Mouse (Mus musculus) liver, embryonic 11.5 days (tissue): ENCODE data around the gene Rad50. TPM values are rescaled to one million over a fixed set of nuclear protein-coding genes. Genes with fewer than 3 reads are reported as not detected.

Experiments
- ATAC-seq: fragments of 200-750 bp; cut with Nextera tagmentation; replicated peaks from 2 replicates; pipeline ENCODE4 v1.8.0; 2017; ENCODE audit warnings: moderate number of reproducible peaks, mild to moderate bottlenecking, moderate TSS enrichment, moderate library complexity; ENCODE audit not compliant: low FRiP score
- DNase-seq: peaks from one replicate; pipeline ENCODE4 v3.0.0-alpha.2; 2017; ENCODE audit warnings: low spot score
- H3K27ac ChIP-seq: fragments of 300-500 bp; sonication (generic); 2 replicates; pipeline ENCODE4 v1.5.1; 2014; ENCODE audit warnings: mild to moderate bottlenecking, low read depth, low read length, control low read depth
- H3K27me3 ChIP-seq: fragments of 300-500 bp; sonication (generic); replicated peaks from 2 replicates; pipeline ENCODE4 v1.6.1; 2014; ENCODE audit warnings: low read length, mixed read lengths; ENCODE audit not compliant: control insufficient read depth, insufficient read depth
- H3K36me3 ChIP-seq: fragments of 300-500 bp; sonication (generic); 2 replicates; pipeline ENCODE4 v1.6.1; 2014; ENCODE audit warnings: mild to moderate bottlenecking, low read length, moderate library complexity, mixed read lengths; ENCODE audit not compliant: control insufficient read depth, insufficient read depth
- H3K4me1 ChIP-seq: fragments of 300-500 bp; sonication (generic); replicated peaks from 2 replicates; pipeline ENCODE4 v1.6.1; 2014; ENCODE audit warnings: low read length, mixed read lengths; ENCODE audit not compliant: control insufficient read depth, insufficient read depth
- H3K4me2 ChIP-seq: fragments of 300-500 bp; sonication (generic); 2 replicates; pipeline ENCODE4 v1.6.1; 2014; ENCODE audit warnings: mild to moderate bottlenecking, control low read depth, moderate library complexity
- H3K4me3 ChIP-seq: fragments of 300-500 bp; sonication (generic); 2 replicates; pipeline ENCODE4 v1.5.1; 2014; ENCODE audit warnings: low read depth, low read length, control low read depth
- H3K9ac ChIP-seq: fragments of 300-500 bp; sonication (generic); 2 replicates; pipeline ENCODE4 v1.6.1; 2014; ENCODE audit warnings: low read depth, low read length, control low read depth
- H3K9me3 ChIP-seq: fragments of 300-500 bp; sonication (generic); 2 replicates; pipeline ENCODE4 v1.6.1; 2016; ENCODE audit warnings: low read length, inconsistent platforms, mixed read lengths; ENCODE audit not compliant: control insufficient read depth
- WGBS: fragments of 180-500 bp; shearing (Covaris S2); extraction: QIAGEN DNeasy Blood & Tissue Kit; methylation state at CpG from one replicate; pipeline ENCODE4 v1.1.7; 2014; 5-methylcytosine and 5-hydroxymethylcytosine counted together
- polyA plus RNA-seq: library from polyadenylated mRNA; unstranded; fragments of >200 nt; fragmentation: Nextera tagmentation; extraction: Ambion mirVana; gene quantifications from 2 replicates; pipeline ENCODE4 v1.2.1, GENCODE M21; 2014

Rad50 gene
- polyA plus RNA-seq, 1 experiment from 2014 or later: 36.4 TPM

GRCm38 (mm10) chr11:53635590-53636182 is 71.4 kb downstream of the Rad50 start:
- peak overlapping the region; percentile 83 for H3K4me2 ChIP-seq
- peaks cover 14% of the 10 kb centered on the region for H3K4me1 ChIP-seq
- H3K27ac ChIP-seq: no peak overlapping the region
- H3K4me3 ChIP-seq: peak overlapping the region; percentile 36
- WGBS: 25% methylated on average over 9 of the region's 9 CpGs
- no peak for DNase-seq
- 0 out of 2 replicates have a peak, but pooled peaks have one; percentile 5 for ATAC-seq
- peaks cover 28% of the 10 kb centered on the region for H3K27me3 ChIP-seq
- no peaks in the 10 kb centered on the region for H3K9me3 ChIP-seq
- H3K36me3 ChIP-seq: no peaks in the 10 kb centered on the region
- H3K9ac ChIP-seq: no peak overlapping the region

DNA sequence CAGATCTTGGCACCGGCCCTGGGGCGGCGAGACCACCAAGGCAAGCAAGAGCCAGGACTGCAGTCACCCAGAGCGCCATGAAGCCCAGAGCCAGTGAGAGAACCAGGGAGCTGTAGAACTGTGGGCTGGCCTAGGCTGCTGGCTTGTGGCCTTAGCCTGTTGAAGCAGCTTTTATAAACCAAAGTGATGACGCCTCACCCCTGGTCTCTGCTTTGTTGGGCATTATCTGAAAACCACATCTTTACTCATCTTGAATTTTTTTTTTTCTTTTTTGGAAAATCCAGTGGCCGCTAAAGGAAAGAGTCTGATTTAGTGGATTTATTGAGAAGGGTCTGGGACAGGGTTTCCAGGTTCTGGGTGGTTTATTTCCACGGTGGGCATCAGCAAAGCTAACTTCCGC is 72.6 kb downstream of the Rad50 start, which contains the start of gene Il13:
Gene Il13, minus strand, starts transcription at position 147 of the 400 bp plus-strand sequence.
- H3K27ac ChIP-seq: no peak within 1 kb of the TSS
- H3K36me3 ChIP-seq: no peaks in the 10 kb centered on the region
- H3K9me3 ChIP-seq: no peaks in the 10 kb centered on the region
- no peak for ATAC-seq
- 83% methylated on average over 8 of the region's 8 CpGs for WGBS
- H3K4me2 ChIP-seq: no peak within 1 kb of the TSS; the same call in 1 of the 2 replicates
- no peak within 1 kb of the TSS for H3K9ac ChIP-seq
- DNase-seq: no peak
- H3K4me1 ChIP-seq: peaks cover 14% of the 10 kb centered on the region
- no peak within 1 kb of the TSS for H3K4me3 ChIP-seq
- peaks cover 28% of the 10 kb centered on the region for H3K27me3 ChIP-seq

DNA sequence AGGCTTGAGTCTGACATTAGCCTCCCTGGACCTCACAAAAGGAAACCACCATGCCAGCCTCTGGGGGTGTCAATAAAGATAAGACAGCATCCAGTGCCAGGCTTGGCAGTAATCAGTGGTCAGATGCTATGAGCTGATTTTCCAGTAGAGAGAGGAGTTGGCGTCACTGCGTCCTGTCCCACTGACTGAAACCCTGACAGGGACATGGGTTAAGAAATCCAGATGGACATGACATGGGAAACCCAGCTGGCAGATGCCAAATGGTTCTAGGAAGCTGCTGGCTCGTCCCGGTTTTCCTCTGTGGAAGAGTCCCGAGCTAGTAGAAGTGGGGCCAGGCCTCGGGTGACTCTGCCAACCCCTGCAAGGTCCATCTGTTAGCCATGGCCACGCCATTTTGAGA is 73.5 kb downstream of the Rad50 start:
- 85% methylated on average over 7 of the region's 7 CpGs for WGBS
- no peak overlapping the region for H3K27ac ChIP-seq
- H3K4me1 ChIP-seq: peaks cover 14% of the 10 kb centered on the region
- H3K4me2 ChIP-seq: no peak overlapping the region
- peaks cover 28% of the 10 kb centered on the region for H3K27me3 ChIP-seq
- H3K36me3 ChIP-seq: no peaks in the 10 kb centered on the region
- no peaks in the 10 kb centered on the region for H3K9me3 ChIP-seq
- H3K4me3 ChIP-seq: no peak overlapping the region
- no peak for DNase-seq
- ATAC-seq: no peak
- H3K9ac ChIP-seq: no peak overlapping the region

GRCm38 (mm10) chr11:53632122-53632733 is 74.9 kb downstream of the Rad50 start:
- H3K27me3 ChIP-seq: peaks cover 21% of the 10 kb centered on the region
- no peaks in the 10 kb centered on the region for H3K36me3 ChIP-seq
- H3K9me3 ChIP-seq: no peaks in the 10 kb centered on the region
- peaks cover 20% of the 10 kb centered on the region for H3K4me1 ChIP-seq
- H3K4me3 ChIP-seq: no peak overlapping the region
- no peak for ATAC-seq
- H3K27ac ChIP-seq: no peak overlapping the region
- no peak overlapping the region for H3K4me2 ChIP-seq
- WGBS: 75% methylated on average over 14 of the region's 14 CpGs
- no peak for DNase-seq
- no peak overlapping the region for H3K9ac ChIP-seq

GRCm38 (mm10) chr11:53627859-53628258 is 79.3 kb downstream of the Rad50 start:
- Histone ChIP-seq H3K27ac (peak overlapping the region; percentile 14; the same call in 1 of the 2 replicates), H3K4me3 (no peak overlapping the region), H3K9me3 (0 out of 2 replicates have a peak, but pooled peaks cover 2% of the 10 kb centered on the region), H3K9ac (peak overlapping the region; percentile 25; the same call in 1 of the 2 replicates), H3K4me1 (peaks cover 25% of the 10 kb centered on the region), H3K27me3 (no peaks in the 10 kb centered on the region), H3K4me2 (no peak overlapping the region), H3K36me3 (no peaks in the 10 kb centered on the region)
- DNase-seq (no peak), ATAC-seq (peak; percentile 79)
- WGBS: 4% methylated on average over 1 of the region's 1 CpGs

DNA sequence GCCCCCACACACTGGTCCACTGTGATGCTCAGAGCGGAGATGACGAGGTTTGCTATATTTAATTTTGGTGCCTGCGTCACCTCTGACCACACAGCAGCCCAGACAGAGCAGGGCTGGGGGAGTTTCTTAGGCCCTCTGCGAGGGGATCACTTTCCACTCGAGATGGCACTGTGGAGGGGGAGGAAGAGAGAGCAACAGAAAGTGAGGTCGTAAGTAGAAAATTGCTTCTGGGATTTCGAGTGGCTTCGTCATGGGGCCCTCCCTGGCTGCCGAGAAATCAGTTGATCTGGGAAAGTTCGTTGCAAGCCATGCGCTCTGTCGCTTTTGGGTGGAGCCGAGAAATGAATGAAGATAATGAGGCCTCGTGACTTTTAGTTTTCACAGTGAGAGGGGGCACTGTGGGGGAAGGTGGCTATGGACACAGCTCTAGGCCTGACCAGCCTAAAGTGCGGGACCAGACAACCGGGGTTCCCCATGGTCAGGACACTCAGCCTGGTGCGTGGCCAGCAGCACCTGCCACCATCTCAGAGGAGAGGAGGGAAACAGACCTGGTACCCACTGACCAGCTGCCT is 80.2 kb downstream of the Rad50 start:
- 0 out of 2 replicates have a peak overlapping the region, but pooled peaks have one; percentile 2 for H3K4me2 ChIP-seq

DNA sequence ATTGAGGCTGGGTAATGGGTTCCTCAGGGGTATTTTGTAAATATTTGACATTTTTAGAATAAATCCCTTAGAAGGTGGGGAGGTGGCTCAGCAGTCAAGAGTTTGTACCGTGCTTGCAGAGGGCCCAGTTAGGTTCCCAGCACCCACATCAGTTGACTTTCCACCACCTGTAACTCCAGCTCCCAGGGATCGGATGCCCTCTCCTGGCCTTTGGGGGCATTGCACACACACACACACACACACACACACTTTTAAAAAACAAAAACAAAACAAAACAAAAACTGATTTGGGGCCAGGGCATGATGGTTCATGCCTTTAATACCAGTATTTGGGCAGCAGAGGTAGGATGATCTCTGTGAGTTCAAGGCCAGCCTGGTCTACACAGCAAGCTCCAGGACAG is 83.0 kb downstream of the Rad50 start:
- ATAC-seq (no peak), DNase-seq (no peak)
- Histone ChIP-seq H3K27me3 (no peaks in the 10 kb centered on the region), H3K4me2 (no peak overlapping the region), H3K4me1 (peaks cover 40% of the 10 kb centered on the region), H3K9me3 (0 out of 2 replicates have a peak, but pooled peaks cover 2% of the 10 kb centered on the region), H3K4me3 (no peak overlapping the region), H3K27ac (no peak overlapping the region), H3K36me3 (no peaks in the 10 kb centered on the region), H3K9ac (no peak overlapping the region)
- 89% methylated on average over 2 of the region's 2 CpGs for WGBS

More for the DNA sequence above, 80.2 kb downstream of the Rad50 start:
- no peak for DNase-seq
- peaks cover 30% of the 10 kb centered on the region for H3K4me1 ChIP-seq
- H3K27ac ChIP-seq: peak overlapping the region; percentile 16
- 48% methylated on average over 17 of the region's 17 CpGs for WGBS
- 0 out of 2 replicates have a peak, but pooled peaks cover 2% of the 10 kb centered on the region for H3K9me3 ChIP-seq
- ATAC-seq: peak; percentile 56
- H3K36me3 ChIP-seq: no peaks in the 10 kb centered on the region
- H3K4me3 ChIP-seq: no peak overlapping the region
- peak overlapping the region; percentile 31 for H3K9ac ChIP-seq
- H3K27me3 ChIP-seq: no peaks in the 10 kb centered on the region

DNA sequence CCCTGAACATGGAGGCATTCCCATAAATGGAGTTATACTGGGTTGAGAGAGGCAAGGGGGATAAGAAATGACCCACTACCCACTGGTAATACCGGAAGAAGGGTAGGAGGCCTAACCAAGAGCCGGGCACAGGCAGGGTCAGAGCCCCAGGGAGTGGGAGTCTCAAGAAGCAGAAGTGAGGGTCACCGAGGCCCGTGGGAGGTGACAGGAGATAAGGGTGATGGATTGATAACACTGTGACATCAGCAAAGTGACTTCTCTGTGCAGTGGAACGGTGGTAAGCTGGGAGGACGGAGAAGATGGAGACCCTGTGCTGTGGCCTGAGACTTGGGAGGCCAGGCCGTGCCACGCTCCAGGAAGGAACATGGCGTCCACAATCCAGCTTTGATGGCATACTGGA is 83.5 kb downstream of the Rad50 start:
- 0 out of 2 replicates have a peak, but pooled peaks cover 2% of the 10 kb centered on the region for H3K9me3 ChIP-seq

More for the DNA sequence above, 83.5 kb downstream of the Rad50 start:
- Histone ChIP-seq H3K4me3 (no peak overlapping the region), H3K27ac (no peak overlapping the region), H3K36me3 (no peaks in the 10 kb centered on the region), H3K4me2 (no peak overlapping the region), H3K9ac (no peak overlapping the region), H3K4me1 (peaks cover 46% of the 10 kb centered on the region), H3K27me3 (no peaks in the 10 kb centered on the region)
- 73% methylated on average over 9 of the region's 9 CpGs for WGBS
- no peak for ATAC-seq
- no peak for DNase-seq
